Mouse (Mus musculus) heart, postnatal 10 days (tissue): ENCODE measurements at regions not wholly inside any gene's neighbourhood (a gene's known extent, or its start where the extent isn't known, plus 50 kb on each side); places are given as distances from the start of the nearest gene placed in this dataset.
A peak's percentile ranks its signal among the peaks of the same experiment; 100 is the strongest.

Source experiments
- DNase-seq, 2 experiments: peaks; one replicate each; pipeline ENCODE4 v3.0.0; 2021
- intact Hi-C: fragments of 180-260 bp; cut with DNase I; formaldehyde crosslinking; loops from one replicate; pipeline ENCODE4 v1.15.1; 2025

DNA sequence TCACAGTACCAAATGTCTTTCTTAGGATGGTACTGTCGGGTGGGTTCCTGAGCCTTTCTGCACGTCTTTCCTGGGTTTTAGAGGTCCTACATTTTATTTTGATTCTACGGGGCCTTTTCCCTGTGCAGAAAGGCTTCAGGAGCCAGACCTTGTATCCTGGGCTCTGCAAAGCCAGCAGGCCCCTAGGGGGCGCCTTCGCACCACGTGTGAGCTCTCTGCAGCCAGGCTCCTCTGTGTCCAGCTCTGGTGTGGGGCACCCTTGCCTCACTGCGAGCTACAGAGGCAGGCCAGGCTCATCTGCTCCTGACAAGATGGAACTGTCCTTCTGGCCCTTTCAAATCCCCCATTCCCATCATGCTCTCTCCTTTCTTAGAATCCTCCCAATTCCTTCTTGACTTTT, 53.3 kb upstream of the Usp3 start:
- intact Hi-C loops = loop anchor here (1.0 to 5.0 kb wide), 5 partner anchors 46 to 291 kb away; no protein-coding TSS in a partner anchor
- peak; percentile 91 to 95 for DNase-seq

DNA sequence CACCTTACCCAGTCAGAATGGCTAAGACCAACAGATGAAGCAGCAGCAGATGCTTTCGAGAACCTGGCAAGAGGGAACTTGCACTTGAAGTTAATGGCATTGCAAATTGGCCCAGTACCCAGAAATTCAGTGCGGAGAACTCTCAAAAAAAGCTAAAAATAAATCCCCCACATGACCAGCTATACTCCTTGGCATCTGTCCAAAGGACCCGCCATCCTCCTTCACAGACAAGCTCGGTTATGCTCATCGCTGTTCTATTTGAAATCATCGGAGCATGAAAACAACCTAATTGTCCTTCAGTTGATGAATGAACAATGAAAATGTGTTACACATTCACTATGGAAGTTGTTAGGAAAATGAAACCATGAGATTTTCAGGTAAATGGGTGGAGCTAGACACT, 58.4 kb upstream of the Usp3 start:
- peak in 1 of 2 experiments; percentile 43 for DNase-seq
- intact Hi-C loops = no loop called here

DNA sequence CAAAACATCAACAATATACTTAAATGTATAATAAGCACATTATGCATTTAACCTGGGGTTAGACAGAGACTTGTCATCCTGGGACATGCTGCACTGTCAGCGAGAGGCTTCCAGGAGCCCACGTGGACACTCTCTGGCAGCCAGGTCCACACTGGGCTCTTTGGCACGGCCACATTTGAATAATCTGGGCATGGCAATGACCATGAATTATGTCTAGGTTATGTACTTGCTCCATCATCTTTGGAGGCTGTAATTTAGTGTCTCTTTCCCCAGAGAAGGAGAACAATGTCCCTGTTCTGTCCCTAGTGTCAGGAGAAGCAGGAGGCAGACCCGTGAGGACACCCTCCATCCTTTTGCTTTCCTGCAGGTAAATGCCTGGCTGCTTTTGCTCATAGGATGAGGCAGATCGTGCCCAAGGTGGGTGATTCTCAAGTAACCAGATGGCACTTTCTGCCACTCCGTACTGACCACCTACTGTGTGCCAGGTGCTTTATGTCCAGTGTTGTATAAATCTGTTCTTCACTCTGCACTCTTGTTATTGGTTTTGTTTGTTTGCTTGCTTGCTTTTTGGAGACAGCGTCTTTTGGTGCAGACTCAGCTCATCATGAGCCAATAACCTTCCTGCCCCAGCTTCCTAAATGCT, 56.2 kb upstream of the Car12 start:
- intact Hi-C loops = no loop called here
- DNase-seq = no peak

DNA sequence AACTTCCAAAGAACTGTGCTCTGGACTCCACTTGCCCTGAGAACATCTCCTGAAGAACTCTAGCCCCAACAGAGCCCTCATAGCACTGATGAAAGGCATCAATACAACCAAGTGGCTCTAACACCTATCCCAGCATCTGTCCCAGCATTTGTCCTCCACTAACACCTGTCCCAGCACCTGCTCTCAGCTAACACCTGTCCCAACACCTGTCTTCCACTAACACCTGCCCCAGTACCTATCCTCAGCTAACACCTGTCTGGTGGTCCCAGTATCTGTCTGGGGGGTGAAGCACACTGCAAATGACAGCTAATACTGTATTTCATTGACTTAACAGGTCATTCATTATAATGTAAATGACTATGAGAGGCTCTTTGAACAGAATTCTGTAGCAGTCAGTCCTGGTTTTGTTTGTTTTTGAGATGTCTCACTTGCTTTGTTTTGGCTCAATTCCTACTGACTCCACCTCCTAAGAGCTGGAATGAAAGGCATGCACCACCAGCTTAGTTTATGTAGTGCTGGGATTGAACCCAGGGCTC, 54.7 kb upstream of the Car12 start:
- no peak for DNase-seq
- intact Hi-C loops = no loop called here

DNA sequence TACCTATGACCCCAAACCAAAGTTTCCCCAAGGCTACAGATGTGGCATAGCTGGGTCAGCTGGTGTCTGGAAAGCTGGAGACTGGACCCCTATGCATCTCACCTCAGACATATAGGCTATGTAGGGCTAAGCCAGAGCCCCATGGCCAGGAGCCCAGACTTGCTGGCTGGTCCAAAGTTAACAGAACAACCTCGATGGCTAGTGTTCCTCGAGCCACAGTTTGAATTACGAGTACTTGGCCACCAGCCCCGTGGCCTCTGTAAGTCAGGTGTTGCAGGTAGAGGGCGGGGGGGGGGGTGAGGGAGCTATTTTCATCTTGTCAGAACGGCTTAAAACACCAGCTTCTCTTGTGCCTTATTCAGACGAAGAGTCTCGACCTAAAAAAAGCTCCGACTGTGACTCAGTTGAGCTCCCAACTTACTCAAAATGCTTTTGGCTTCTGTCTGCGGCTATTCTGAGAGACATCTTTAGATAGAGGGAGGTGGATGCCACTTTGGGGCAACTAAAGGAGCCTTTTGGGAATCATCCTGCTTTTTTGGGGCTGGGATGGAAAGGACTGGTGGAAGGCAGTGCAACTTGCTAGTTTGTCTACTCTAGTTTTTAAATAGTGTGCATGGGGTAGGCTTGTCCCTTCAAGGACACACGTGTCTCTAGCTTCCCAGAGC, 53.6 kb upstream of the Car12 start:
- no peak for DNase-seq
- intact Hi-C loops = no loop called here

DNA sequence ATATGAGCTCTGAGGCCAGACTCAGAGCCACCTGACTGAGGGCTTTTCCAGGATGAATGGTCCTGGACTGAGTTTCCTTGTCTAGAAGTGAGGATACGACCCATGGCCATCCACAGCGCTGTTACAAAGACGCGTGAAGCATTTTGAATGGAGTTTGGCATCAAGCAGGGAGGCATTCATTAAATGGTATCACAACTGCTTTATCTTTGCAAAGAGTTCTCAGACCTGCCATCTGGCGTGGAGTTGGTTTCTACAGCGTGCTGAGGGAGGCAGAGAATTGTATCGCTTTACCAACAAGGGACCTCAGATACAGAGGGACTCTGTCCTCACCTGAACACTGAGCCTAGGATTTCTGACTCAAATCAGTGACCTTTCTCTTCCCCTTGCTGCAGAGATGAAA, 51.9 kb upstream of the Car12 start:
- DNase-seq = no peak
- intact Hi-C loops = no loop called here

DNA sequence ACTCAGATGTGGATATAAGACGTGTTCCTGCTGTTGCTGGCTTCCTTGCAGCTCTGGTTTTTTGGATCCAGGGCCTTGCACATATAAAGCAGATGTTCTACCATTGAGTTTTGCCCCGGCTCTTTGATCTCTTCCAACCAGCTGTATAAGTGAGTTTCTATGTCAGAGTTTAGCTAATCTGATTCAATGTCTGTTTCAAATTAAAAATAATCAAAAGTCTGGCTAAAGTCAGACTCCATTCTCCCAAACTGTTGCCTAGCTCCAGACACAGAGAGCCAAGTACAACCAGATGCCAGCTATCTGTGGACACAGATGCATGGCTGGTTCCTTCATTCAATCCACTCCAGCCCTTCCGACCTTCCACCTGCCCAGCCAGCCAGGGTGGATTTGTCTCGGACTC, 51.0 kb upstream of the Car12 start:
- no peak for DNase-seq
- intact Hi-C loops = no loop called here
